Comparison of ENCODE assay signal across 13 mouse cellular contexts in the genomic region with DNA sequence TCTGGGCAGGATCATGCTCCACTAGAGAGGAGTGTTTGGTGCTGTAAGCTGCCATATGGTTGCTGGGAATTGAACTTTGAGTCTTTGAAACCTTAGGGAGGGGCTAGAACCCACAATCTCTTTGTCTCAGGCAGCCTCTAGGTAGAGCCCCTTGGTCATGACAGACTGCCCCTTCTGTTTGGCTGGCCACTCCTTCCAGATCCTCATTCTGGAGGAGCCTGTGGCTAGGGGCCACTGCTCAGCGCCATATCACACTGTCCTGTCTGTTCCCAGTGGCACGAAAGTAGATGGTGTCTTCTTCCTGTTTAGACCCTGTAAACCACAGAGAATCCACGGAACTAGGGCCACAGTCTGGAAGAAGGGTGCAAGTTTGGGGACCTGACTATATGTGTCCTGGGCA. TPM values are rescaled to one million over a fixed set of nuclear protein-coding genes. Genes with fewer than 3 reads are reported as not detected.
"Had no signal": no experiment of that assay in that cellular context is flagged by ENCODE, and none has a peak within 500 bp of the region (broad histone marks: within the 10 kb centered on the region; RNA-seq: fewer than 3 reads in every experiment).

No protein-coding gene starts in this region.

RNA-seq across cellular contexts. Expression of a gene that starts 4.5 kb away (rescaled TPM):
- total RNA-seq: megakaryocyte progenitor cell, adult 5-6 weeks had no signal
- polyA plus RNA-seq: liver, postnatal 0 days; lung, adult 2 months; lung, postnatal 0 days; macrophage; midbrain, embryonic 10.5 days; midbrain, embryonic 12.5 days; midbrain, embryonic 14.5 days; midbrain, embryonic 16.5 days; myocyte; neural tube, embryonic 11.5 days; neural tube, embryonic 13.5 days; neural tube, embryonic 15.5 days had no signal
